Mouse (Mus musculus) MEL (cell line): ENCODE measurements around the gene Epb41. TPM values are rescaled to one million over a fixed set of nuclear protein-coding genes. Genes with fewer than 3 reads are reported as not detected.

Experiments used
- DNase-seq: peaks from one replicate; pipeline ENCODE4 v3.0.0; 2011; ENCODE audit warnings: low read depth, low spot score
- H3K27ac ChIP-seq: 2 replicates; pipeline ENCODE4 v1.5.1; 2012; ENCODE audit warnings: low read depth, mild to moderate bottlenecking, control low read depth, low read length, moderate library complexity; ENCODE audit not compliant: control insufficient read depth
- H3K27me3 ChIP-seq, 2 experiments: fragments of 150-350 bp in 1 of 2; sonication (generic) in 1 of 2; 2 replicates each; pipeline ENCODE4 v1.6.1; 2012; ENCODE audit warnings: low read length in 2 of 2, mild to moderate bottlenecking in 2 of 2, improper control_type of control experiment in 1 of 2, moderate library complexity in 1 of 2; ENCODE audit not compliant: insufficient read depth in 2 of 2, control insufficient read depth in 1 of 2
- H3K36me3 ChIP-seq, 2 experiments: 2 replicates each; pipeline ENCODE4 v1.6.1; 2012 to 2014; ENCODE audit warnings: low read length in 2 of 2, improper control_type of control experiment in 1 of 2, inconsistent platforms in 1 of 2, mild to moderate bottlenecking in 1 of 2; ENCODE audit not compliant: insufficient read depth in 2 of 2, control insufficient read depth in 1 of 2
- H3K4me1 ChIP-seq, 2 experiments: fragments of 150-350 bp in 1 of 2; sonication (generic) in 1 of 2; 2 replicates each; pipeline ENCODE4 v1.6.1; 2012; ENCODE audit warnings: low read length in 2 of 2, improper control_type of control experiment in 1 of 2, mild to moderate bottlenecking in 1 of 2; ENCODE audit not compliant: insufficient read depth in 2 of 2, control insufficient read depth in 1 of 2
- H3K4me3 ChIP-seq, 2 experiments: fragments of 150-350 bp in 1 of 2; sonication (generic) in 1 of 2; 2 replicates each; pipeline ENCODE4 v1.5.1; 2012; ENCODE audit warnings: low read depth in 2 of 2, low read length in 2 of 2, mild to moderate bottlenecking in 2 of 2, moderate library complexity in 2 of 2, control low read depth in 1 of 2, improper control_type of control experiment in 1 of 2; ENCODE audit not compliant: control insufficient read depth in 1 of 2, insufficient read depth in 1 of 2
- H3K79me2 ChIP-seq: 2 replicates; pipeline ENCODE4 v1.6.1; 2012; ENCODE audit warnings: mild to moderate bottlenecking, low read length, moderate library complexity; ENCODE audit not compliant: control insufficient read depth, poor library complexity, insufficient read depth
- H3K9ac ChIP-seq: 2 replicates; pipeline ENCODE4 v1.6.1; 2012; ENCODE audit warnings: low read depth, mild to moderate bottlenecking, control low read depth, low read length, moderate library complexity; ENCODE audit not compliant: control insufficient read depth, poor library complexity, severe bottlenecking
- H3K9me3 ChIP-seq: fragments of 150-350 bp; sonication (generic); replicated peaks from 2 replicates; pipeline ENCODE4 v1.6.1; 2012; ENCODE audit warnings: mild to moderate bottlenecking, low read length, improper control_type of control experiment, moderate library complexity; ENCODE audit not compliant: insufficient read depth
- BHLHE40 ChIP-seq: IDR thresholded peaks from 2 replicates; pipeline ENCODE4 v1.6.1; 2012; ENCODE audit warnings: low read depth, mild to moderate bottlenecking, inconsistent platforms, low read length, improper control_type of control experiment, borderline replicate concordance
- CHD1 ChIP-seq: IDR thresholded peaks from 2 replicates; pipeline ENCODE4 v1.6.1; 2012; ENCODE audit warnings: low read depth, mild to moderate bottlenecking, inconsistent platforms, low read length, improper control_type of control experiment
- CHD2 ChIP-seq: IDR thresholded peaks from 2 replicates; pipeline ENCODE4 v1.6.1; 2011; ENCODE audit warnings: low read length, improper control_type of control experiment
- E2F4 ChIP-seq: IDR thresholded peaks from 2 replicates; pipeline ENCODE4 v1.6.1; 2011; ENCODE audit warnings: low read depth, low read length, improper control_type of control experiment, borderline replicate concordance
- ELF1 ChIP-seq: IDR thresholded peaks from 2 replicates; pipeline ENCODE4 v1.6.1; 2014; ENCODE audit warnings: low read depth, mild to moderate bottlenecking, inconsistent platforms, low read length, improper control_type of control experiment, moderate library complexity
- EP300 ChIP-seq, 2 experiments: IDR thresholded peaks; 2 replicates each; pipeline ENCODE4 v1.6.1; 2011; ENCODE audit warnings: improper control_type of control experiment in 2 of 2, low read length in 2 of 2, low read depth in 1 of 2, mild to moderate bottlenecking in 1 of 2
- HCFC1 ChIP-seq: IDR thresholded peaks from 2 replicates; pipeline ENCODE4 v1.6.1; 2012; ENCODE audit warnings: low read depth, mild to moderate bottlenecking, inconsistent platforms, low read length, improper control_type of control experiment, moderate library complexity
- JUND ChIP-seq: IDR thresholded peaks from 2 replicates; pipeline ENCODE4 v1.6.1; 2011; ENCODE audit warnings: low read depth, mild to moderate bottlenecking, improper control_type of control experiment, low read length
- KAT2A ChIP-seq: conservative IDR thresholded peaks from 2 replicates; pipeline ENCODE4 v1.6.1; 2012; ENCODE audit warnings: low read depth, low read length, improper control_type of control experiment, inconsistent platforms
- MAX ChIP-seq: IDR thresholded peaks from 2 replicates; pipeline ENCODE4 v1.6.1; 2011; ENCODE audit warnings: low read length, improper control_type of control experiment
- MXI1 ChIP-seq: IDR thresholded peaks from 2 replicates; pipeline ENCODE4 v1.6.1; 2011; ENCODE audit warnings: mild to moderate bottlenecking, low read depth, low read length, improper control_type of control experiment
- NELFE ChIP-seq: IDR thresholded peaks from 2 replicates; pipeline ENCODE4 v1.6.1; 2011; ENCODE audit warnings: low read depth, low read length, improper control_type of control experiment
- POLR2A ChIP-seq, 2 experiments: IDR thresholded peaks; 2 replicates each; pipeline ENCODE4 v1.6.1; 2011 to 2012; ENCODE audit warnings: low read length in 2 of 2, mild to moderate bottlenecking in 2 of 2, control low read depth in 1 of 2, improper control_type of control experiment in 1 of 2, low read depth in 1 of 2, moderate library complexity in 1 of 2; ENCODE audit not compliant: control insufficient read depth in 1 of 2, insufficient read depth in 1 of 2, poor library complexity in 1 of 2
- POLR2AphosphoS2 ChIP-seq: IDR thresholded peaks from 2 replicates; pipeline ENCODE4 v1.6.1; 2011; ENCODE audit warnings: low read length, improper control_type of control experiment
- POLR2AphosphoS5 ChIP-seq: IDR thresholded peaks from 2 replicates; pipeline ENCODE4 v1.6.1; 2012; ENCODE audit warnings: low read depth, borderline replicate concordance, mild to moderate bottlenecking, inconsistent platforms, low read length, moderate library complexity, mixed read lengths
- RAD21 ChIP-seq: IDR thresholded peaks from 2 replicates; pipeline ENCODE4 v1.6.1; 2011; ENCODE audit warnings: mild to moderate bottlenecking, low read depth, low read length, improper control_type of control experiment
- SIN3A ChIP-seq: IDR thresholded peaks from 2 replicates; pipeline ENCODE4 v1.6.1; 2012; ENCODE audit warnings: low read length, improper control_type of control experiment, inconsistent platforms
- TAL1 ChIP-seq: IDR thresholded peaks from 2 replicates; pipeline ENCODE4 v1.6.1; 2012; ENCODE audit warnings: mild to moderate bottlenecking, inconsistent platforms, low read length, moderate library complexity, mixed read lengths
- ZNF384 ChIP-seq: IDR thresholded peaks from 2 replicates; pipeline ENCODE4 v1.6.1; 2012; ENCODE audit warnings: low read depth, mild to moderate bottlenecking, inconsistent platforms, low read length, improper control_type of control experiment
- polyA plus RNA-seq, 2 experiments: library from polyadenylated mRNA; stranded (reverse) in 1 of 2; unstranded in 1 of 2; fragments of >175 nt in 1 of 2; fragments of >200 nt in 1 of 2; gene quantifications; 2 replicates each; pipeline versions ENCODE4 v1.2.1 to v1.2.4; 2012; ENCODE audit warnings: low replicate concordance in 2 of 2, low read depth in 1 of 2; ENCODE audit not compliant: insufficient read length in 2 of 2, insufficient read depth in 1 of 2, missing spikeins in 1 of 2
- total RNA-seq: library from RNA; depleted of rRNA; stranded (reverse); fragments of 300-350 nt; gene quantifications from 2 replicates; pipeline ENCODE4 v1.2.3, GENCODE M21; 2012

Epb41 gene
- total and polyA plus RNA-seq, 3 experiments = 36.5 to 115 (median 44.3) TPM

- TF ChIP-seq POLR2A (IDR thresholded peaks at IDR 0.05; ENCODE audit: control insufficient read depth in 1 of 2, insufficient read depth in 1 of 2, low read depth in 1 of 2, low read length in 2 of 2, poor library complexity in 1 of 2) = no peak
- TF ChIP-seq, all 39 proteins: peak for 0
Observed at GRCm38 (mm10) chr4:131940846-131941245, 134.3 kb downstream of the Epb41 start (continued).

GRCm38 (mm10) chr4:131939459-131939858, 135.7 kb downstream of the Epb41 start:
- TF ChIP-seq ELF1 (no peak), EP300 (IDR thresholded peaks at IDR 0.05; ENCODE audit: low read depth in 1 of 2, low read length in 2 of 2) (no peak), ZNF384 (no peak)
- Histone ChIP-seq H3K9ac (no peak overlapping the region), H3K4me3 (no peak overlapping the region), H3K79me2 (no peaks in the 10 kb centered on the region), H3K27me3 (no peaks in the 10 kb centered on the region), H3K9me3 (no peaks in the 10 kb centered on the region), H3K27ac (no peak overlapping the region), H3K4me1 (no peaks in the 10 kb centered on the region), H3K36me3 (peaks cover 0 to 14% of the 10 kb centered on the region in 2 experiments; a peak in 2 of 4 replicates)
- no peak for DNase-seq

- H3K36me3 ChIP-seq = peaks cover 5 to 16% of the 10 kb centered on the region in 2 experiments; a peak in 3 of 4 replicates
- H3K9ac ChIP-seq = no peak overlapping the region
- H3K4me1 ChIP-seq = peaks cover 0 to 4% of the 10 kb centered on the region in 2 experiments; a peak in 1 of 4 replicates
- H3K27ac ChIP-seq = no peak overlapping the region
- no peak for DNase-seq
- no peaks in the 10 kb centered on the region for H3K27me3 ChIP-seq
- no peaks in the 10 kb centered on the region for H3K9me3 ChIP-seq
- TF ChIP-seq MAX (no peak), ELF1 (no peak), MXI1 (no peak), HCFC1 (no peak), RAD21 (no peak), POLR2AphosphoS5 (no peak), E2F4 (no peak), CHD2 (no peak)
- TF ChIP-seq, all 39 proteins: peak for 0
- no peaks in the 10 kb centered on the region for H3K79me2 ChIP-seq
- H3K4me3 ChIP-seq = no peak overlapping the region
Observed at GRCm38 (mm10) chr4:131929146-131929545, 146.0 kb downstream of the Epb41 start.

DNA sequence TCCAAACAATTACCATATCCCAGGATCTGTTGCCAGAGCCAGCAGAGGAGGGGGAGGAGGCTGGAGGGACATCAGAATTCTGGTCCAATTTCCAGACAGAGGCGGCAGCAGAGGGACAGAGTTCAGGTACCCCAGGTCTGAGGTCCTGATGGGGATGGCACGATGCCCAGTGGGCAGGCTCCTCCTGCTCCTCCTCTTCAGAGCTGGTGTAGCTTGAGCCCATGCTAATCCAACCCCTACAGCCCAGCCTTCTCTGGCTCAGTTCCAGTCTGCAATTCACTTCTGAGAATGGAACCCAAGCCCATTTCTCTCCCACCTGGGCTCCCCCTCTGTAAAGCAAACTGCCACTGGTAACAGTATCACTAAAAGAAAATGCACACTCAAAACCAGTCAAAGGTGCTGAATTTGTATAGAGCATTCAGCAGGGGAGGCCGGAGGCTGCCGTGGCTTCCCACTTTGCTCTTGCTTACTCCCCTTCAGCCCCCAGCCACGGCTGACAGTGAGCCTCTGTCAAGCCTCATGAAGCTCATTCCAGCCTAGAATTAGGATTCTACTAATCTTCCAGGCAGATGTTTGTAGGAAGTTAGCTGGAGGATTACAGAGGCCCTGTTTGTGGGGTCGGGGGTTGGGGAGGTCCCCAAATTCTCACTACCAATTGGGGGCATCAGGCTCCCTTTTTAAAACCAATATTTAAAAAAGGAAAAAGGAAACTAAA, 150.9 kb downstream of the Epb41 start:
- TF ChIP-seq MXI1 (no peak), SIN3A (no peak), BHLHE40 (no peak), TAL1 (no peak), JUND (no peak), POLR2AphosphoS2 (no peak), HCFC1 (no peak), EP300 (IDR thresholded peaks at IDR 0.05; ENCODE audit: low read depth in 1 of 2, low read length in 2 of 2) (no peak), NELFE (no peak), CHD1 (no peak), ELF1 (no peak), KAT2A (no peak)
- Histone ChIP-seq H3K4me1 (peaks cover 0 to 4% of the 10 kb centered on the region in 2 experiments; a peak in 1 of 4 replicates), H3K9ac (no peak overlapping the region), H3K27ac (no peak overlapping the region), H3K27me3 (no peaks in the 10 kb centered on the region), H3K79me2 (no peaks in the 10 kb centered on the region), H3K4me3 (no peak overlapping the region), H3K36me3 (peaks cover 5 to 11% of the 10 kb centered on the region in 2 experiments; a peak in 3 of 4 replicates), H3K9me3 (no peaks in the 10 kb centered on the region)
- no peak for DNase-seq
